In the genomic region with DNA sequence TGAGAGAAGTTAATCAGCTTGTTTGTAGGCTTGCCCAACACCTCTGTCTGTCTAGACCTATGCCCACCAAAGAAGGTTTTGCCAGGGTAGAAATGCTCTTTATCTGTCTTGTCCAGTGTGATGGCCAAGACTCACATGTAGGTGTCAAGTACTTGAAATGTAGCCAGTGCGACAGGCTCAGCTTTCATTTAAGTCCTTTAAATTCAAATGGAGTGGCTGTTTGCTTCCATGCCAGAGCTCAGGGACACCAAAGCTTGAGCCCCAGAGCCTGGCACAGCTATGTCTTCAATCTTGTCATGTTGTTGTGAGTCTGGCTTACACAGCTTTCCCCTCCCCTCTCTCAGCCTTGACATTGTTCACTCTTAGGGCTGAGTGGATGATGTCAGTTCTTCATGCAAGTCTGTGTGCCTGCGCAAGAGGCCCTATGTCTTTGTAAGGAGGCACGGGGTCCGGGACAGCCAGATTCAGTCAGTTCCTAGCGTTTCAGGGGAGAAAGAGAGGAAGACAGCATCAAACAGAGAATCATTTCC, we compare ENCODE assay signal across 15 mouse cellular contexts. TPM values are rescaled to one million over a fixed set of nuclear protein-coding genes. Genes with fewer than 3 reads are reported as not detected.
DNase-seq lines count a peak whose midpoint lies in the region; ATAC-seq and TF ChIP-seq lines count a peak whose summit lies in the region.
"Had no signal": no experiment of that assay in that cellular context is flagged by ENCODE, and none has a peak within 500 bp of the region (broad histone marks: within the 10 kb centered on the region; RNA-seq: fewer than 3 reads in every experiment).

No protein-coding gene starts in this region.

- H3K27ac ChIP-seq in hindbrain, postnatal 0 days, result no peak overlapping the region
- no peak overlapping the region for H3K27ac ChIP-seq in hindbrain, embryonic 11.5 days (ENCODE audit: low read depth, low read length)
- H3K27ac ChIP-seq: embryonic facial prominence, embryonic 12.5 days; forebrain, embryonic 15.5 days; heart, embryonic 13.5 days; hindbrain, embryonic 12.5 days; intestine, embryonic 15.5 days had no signal

- no peak overlapping the region for H3K9ac ChIP-seq in hindbrain, postnatal 0 days (replicated peaks; ENCODE audit: low read length)
- H3K9ac ChIP-seq in hindbrain, embryonic 11.5 days (ENCODE audit: low read depth, low read length), result no peak overlapping the region
- H3K9ac ChIP-seq: embryonic facial prominence, embryonic 12.5 days; forebrain, embryonic 15.5 days; heart, embryonic 13.5 days; hindbrain, embryonic 12.5 days; intestine, embryonic 15.5 days had no signal

- no peaks in the 10 kb centered on the region for H3K4me1 ChIP-seq in hindbrain, postnatal 0 days (ENCODE audit: insufficient read depth, low read length)
- no peaks in the 10 kb centered on the region for H3K4me1 ChIP-seq in hindbrain, embryonic 11.5 days (replicated peaks; ENCODE audit: control insufficient read depth, insufficient read depth, low read length)
- H3K4me1 ChIP-seq: embryonic facial prominence, embryonic 12.5 days; hindbrain, embryonic 12.5 days; intestine, embryonic 15.5 days had no signal

- H3K27me3 ChIP-seq in hindbrain, postnatal 0 days (ENCODE audit: insufficient read depth, low read length), result no peaks in the 10 kb centered on the region
- no peaks in the 10 kb centered on the region for H3K27me3 ChIP-seq in hindbrain, embryonic 11.5 days (ENCODE audit: control insufficient read depth, insufficient read depth, low read length)
- H3K27me3 ChIP-seq: embryonic facial prominence, embryonic 12.5 days; forebrain, embryonic 15.5 days; intestine, embryonic 15.5 days had no signal

- no peak overlapping the region for H3K4me3 ChIP-seq in hindbrain, postnatal 0 days (ENCODE audit: low read length)
- H3K4me3 ChIP-seq in hindbrain, embryonic 11.5 days (ENCODE audit: low read depth, low read length), result no peak overlapping the region
- H3K4me3 ChIP-seq: embryonic facial prominence, embryonic 12.5 days; forebrain, embryonic 15.5 days; heart, embryonic 13.5 days; hindbrain, embryonic 12.5 days; intestine, embryonic 15.5 days had no signal

- no peak for ATAC-seq in hindbrain, postnatal 0 days
- ATAC-seq in hindbrain, embryonic 11.5 days (ENCODE audit: low FRiP score), result no peak
- ATAC-seq: activated CD4-positive, CD25-positive, alpha-beta regulatory T cell, adult 4 months; forebrain, embryonic 15.5 days; intestine, embryonic 15.5 days; Patski had no signal

- no peaks in the 10 kb centered on the region for H3K36me3 ChIP-seq in hindbrain, postnatal 0 days (ENCODE audit: insufficient read depth, low read length)
- H3K36me3 ChIP-seq in hindbrain, embryonic 11.5 days (ENCODE audit: control insufficient read depth, insufficient read depth, low read length), result no peaks in the 10 kb centered on the region
- H3K36me3 ChIP-seq: embryonic facial prominence, embryonic 12.5 days; forebrain, embryonic 15.5 days; heart, embryonic 13.5 days; hindbrain, embryonic 12.5 days; intestine, embryonic 15.5 days had no signal

- no peak for TF ChIP-seq CTCF in hindbrain, postnatal 0 days (IDR thresholded peaks at IDR 0.05; ENCODE audit: low read depth)

- peak; percentile 54 for DNase-seq in adrenal gland, adult 8-10 months
- no peak for DNase-seq in adrenal gland, postnatal 4 days (ENCODE audit: low spot score in 2 of 2)
- DNase-seq in hindbrain, postnatal 0 days (ENCODE audit: low spot score), result peak; percentile 33
- DNase-seq in hindbrain, embryonic 11.5 days (ENCODE audit: low spot score), result no peak
- peak; percentile 50 for DNase-seq in adrenal gland, postnatal 14 days
- DNase-seq in kidney, adult 11 months, result no peak
- DNase-seq: gastrocnemius, postnatal 36 days; heart, postnatal 36 days had no signal

- H3K9me3 ChIP-seq in hindbrain, postnatal 0 days (ENCODE audit: low read length), result no peaks in the 10 kb centered on the region
- H3K9me3 ChIP-seq in hindbrain, embryonic 11.5 days (ENCODE audit: control insufficient read depth, low read length), result no peaks in the 10 kb centered on the region
- H3K9me3 ChIP-seq: embryonic facial prominence, embryonic 12.5 days; forebrain, embryonic 15.5 days; heart, embryonic 13.5 days; hindbrain, embryonic 12.5 days; intestine, embryonic 15.5 days had no signal

- 75% methylated on average over 5 of the region's 5 CpGs for WGBS in hindbrain, postnatal 0 days
- 88% methylated on average over 5 of the region's 5 CpGs for WGBS in hindbrain, embryonic 11.5 days

- H3K4me2 ChIP-seq in hindbrain, postnatal 0 days (ENCODE audit: low read depth, low read length), result no peak overlapping the region
- H3K4me2 ChIP-seq in hindbrain, embryonic 11.5 days (replicated peaks; ENCODE audit: low read depth, low read length), result no peak overlapping the region
- H3K4me2 ChIP-seq: embryonic facial prominence, embryonic 12.5 days; forebrain, embryonic 15.5 days; heart, embryonic 13.5 days; hindbrain, embryonic 12.5 days; intestine, embryonic 15.5 days had no signal

RNA-seq across cellular contexts. Expression of gene Api5, which starts 30.3 kb away (rescaled TPM):
- 10 to 100 TPM; 73.1 to 86.2 (median 82.8) TPM for total RNA-seq in adrenal gland, adult 8-10 months (2022)
- 10 to 100 TPM; 86.4 to 88.9 TPM for total RNA-seq in adrenal gland, postnatal 4 days (2021)
- 57.6 and 68.5 TPM in 2 replicates for total RNA-seq in hindbrain, postnatal 0 days (2014; rRNA removed)
- polyA plus RNA-seq in hindbrain, postnatal 0 days (2015; fragmentation: Nextera tagmentation; extraction: Ambion mirVana), result 75.1 and 77.7 TPM in 2 replicates
- 214 and 241 TPM in 2 replicates for polyA plus RNA-seq in hindbrain, embryonic 11.5 days (2014; fragmentation: Nextera tagmentation; extraction: Ambion mirVana)
- 74.6 and 75.3 TPM in 2 replicates for total RNA-seq in adrenal gland, postnatal 14 days (2021)

Comparison
In these comparisons a context has a peak if more than half of its experiments do, and no peak if none do; other contexts are left out.
1. DNase-seq: peak in adrenal gland, adult 8-10 months (single experiment), hindbrain, postnatal 0 days (single experiment) and adrenal gland, postnatal 14 days (single experiment); none in adrenal gland, postnatal 4 days (0 of 2), hindbrain, embryonic 11.5 days (single experiment) and kidney, adult 11 months (single experiment).